Mouse (Mus musculus) c-Kit-positive CD71-positive TER-119-negative erythroid progenitor cells, embryonic 14.5 days (primary cell): Measurements from ENCODE around the gene Pacrg.

Experiments
- DNase-seq: peaks from one replicate; pipeline ENCODE4 v3.0.0-alpha.2; 2013; ENCODE audit warnings: low read depth

Pacrg gene

DNA sequence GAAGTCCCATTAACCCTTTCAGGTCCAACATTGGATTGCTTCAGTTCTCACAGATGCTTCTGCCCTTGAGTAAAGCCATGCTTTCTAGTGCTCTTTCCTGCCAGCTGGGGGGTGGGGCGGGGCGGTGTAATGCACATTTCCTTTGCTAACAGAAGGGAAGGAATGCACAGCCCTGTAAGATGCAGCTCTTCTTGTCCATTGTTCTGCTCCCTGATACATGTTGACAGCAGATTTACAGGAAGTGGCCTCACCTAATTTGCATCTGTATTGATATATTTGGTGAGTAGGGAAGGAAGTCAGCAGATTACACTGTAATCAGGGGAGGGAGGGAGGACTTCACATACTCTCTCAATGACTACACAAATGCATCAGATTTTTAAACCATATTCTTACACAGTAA lies 100.0 kb downstream of the Pacrg start:
- DNase-seq = no peak

GRCm38 (mm10) chr17:10737966-10738365 lies 102.1 kb downstream of the Pacrg start:
- DNase-seq = no peak

- DNase-seq = no peak
Measured at GRCm38 (mm10) chr17:10734733-10735132, 105.4 kb downstream of the Pacrg start.

- DNase-seq = no peak
Measured at GRCm38 (mm10) chr17:10732303-10733048, 107.6 kb downstream of the Pacrg start.

- no peak for DNase-seq
Measured at GRCm38 (mm10) chr17:10724853-10725252, 115.3 kb downstream of the Pacrg start.

DNA sequence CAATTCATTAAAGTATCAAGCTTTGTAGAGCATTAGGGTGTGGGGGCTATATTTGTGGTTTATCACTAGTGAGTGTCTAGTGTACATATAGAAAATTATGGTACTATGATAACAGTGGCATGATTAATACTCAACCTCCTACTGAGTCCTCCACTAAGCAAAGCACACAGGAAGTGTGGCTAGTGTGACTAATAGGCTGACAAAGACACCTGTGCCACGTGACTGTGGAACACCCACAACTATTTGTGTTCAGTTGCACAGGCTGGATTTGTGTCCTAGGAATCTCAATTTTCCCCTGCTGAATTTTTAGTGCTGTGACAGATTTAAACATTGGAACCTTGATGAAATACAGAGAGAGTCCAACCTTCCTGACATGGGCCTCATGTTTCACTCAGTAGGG lies 118.5 kb downstream of the Pacrg start:
- no peak for DNase-seq

DNA sequence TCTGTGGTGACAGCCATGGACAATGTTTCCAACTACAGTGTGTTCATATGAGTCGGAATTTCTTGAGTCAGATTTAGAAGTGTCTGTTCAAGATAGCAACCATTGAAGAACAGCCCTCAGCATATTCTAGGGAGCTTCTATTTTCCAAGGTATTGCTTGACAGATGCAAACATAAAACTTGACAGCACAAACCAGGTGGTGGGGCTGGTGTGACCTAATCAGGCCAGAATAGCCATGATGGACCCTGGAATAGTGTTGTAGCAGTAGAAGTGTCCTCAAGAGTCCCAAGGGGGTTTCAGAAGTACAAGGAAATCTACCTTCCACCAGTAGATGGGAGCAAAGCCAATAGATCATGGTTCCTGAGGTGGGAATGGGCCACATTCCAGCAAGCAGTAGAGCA lies 123.0 kb downstream of the Pacrg start:
- no peak for DNase-seq

GRCm38 (mm10) chr17:10702781-10703180 lies 137.3 kb downstream of the Pacrg start:
- DNase-seq = no peak

DNA sequence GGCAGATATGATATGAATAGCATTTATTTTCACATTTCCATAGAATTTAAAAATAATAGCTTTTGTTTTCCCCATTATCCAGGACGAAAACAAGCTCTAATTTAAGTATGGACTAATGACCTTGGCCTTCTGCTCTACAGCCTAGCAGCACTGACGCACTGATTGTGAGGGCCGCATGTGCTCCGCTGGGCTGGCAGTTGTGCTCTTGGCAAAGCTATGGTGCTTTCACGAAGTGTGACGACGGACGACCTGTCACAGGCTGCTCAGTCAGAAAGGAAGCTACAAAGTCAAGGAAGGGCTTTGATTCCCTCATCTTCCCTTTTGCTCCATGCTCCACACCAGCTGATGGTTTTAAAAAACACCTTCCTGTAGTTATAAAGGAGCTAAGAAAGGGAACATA lies 142.1 kb downstream of the Pacrg start:
- no peak for DNase-seq

GRCm38 (mm10) chr17:10695421-10695820 lies 144.7 kb downstream of the Pacrg start:
- DNase-seq = no peak

DNA sequence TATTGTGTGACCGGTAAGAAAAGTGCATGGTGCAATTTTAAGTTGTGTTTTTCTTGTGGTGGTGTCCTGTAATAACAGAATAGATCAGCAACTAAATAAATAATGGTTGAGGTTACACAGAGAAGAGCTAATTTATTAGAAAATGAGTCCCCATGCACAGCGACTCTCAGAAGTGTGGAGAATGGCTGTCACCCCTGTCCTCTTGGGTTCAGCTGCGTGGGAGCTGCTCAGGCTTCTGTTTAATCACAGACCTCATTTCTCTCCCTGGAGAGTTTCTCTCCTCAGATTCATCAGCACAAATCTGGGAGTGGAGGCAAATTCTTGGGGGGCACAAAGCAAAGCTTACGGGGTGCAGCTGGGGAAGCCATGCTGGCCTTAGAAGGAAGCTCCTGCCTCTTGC lies 163.0 kb downstream of the Pacrg start:
- no peak for DNase-seq

DNA sequence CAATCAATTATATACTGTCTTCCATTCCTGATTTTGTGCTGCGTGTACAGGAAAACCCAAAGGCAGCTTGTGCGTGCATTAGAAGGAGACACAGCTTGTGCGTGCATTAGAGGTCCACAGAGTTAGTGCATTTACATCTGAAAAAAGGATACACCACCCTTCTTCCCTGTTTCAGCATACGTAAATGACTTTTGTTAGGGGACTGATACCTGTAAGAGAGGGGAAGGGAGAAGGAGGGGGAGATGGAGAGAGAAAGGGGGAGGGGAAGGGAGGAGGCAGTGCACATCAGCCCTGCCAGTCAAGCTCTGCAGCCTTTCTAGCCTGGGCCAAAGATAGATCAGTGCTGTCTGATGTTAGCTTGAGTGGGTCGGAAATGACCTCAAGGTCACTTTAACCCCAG lies 164.6 kb downstream of the Pacrg start:
- DNase-seq = no peak

DNA sequence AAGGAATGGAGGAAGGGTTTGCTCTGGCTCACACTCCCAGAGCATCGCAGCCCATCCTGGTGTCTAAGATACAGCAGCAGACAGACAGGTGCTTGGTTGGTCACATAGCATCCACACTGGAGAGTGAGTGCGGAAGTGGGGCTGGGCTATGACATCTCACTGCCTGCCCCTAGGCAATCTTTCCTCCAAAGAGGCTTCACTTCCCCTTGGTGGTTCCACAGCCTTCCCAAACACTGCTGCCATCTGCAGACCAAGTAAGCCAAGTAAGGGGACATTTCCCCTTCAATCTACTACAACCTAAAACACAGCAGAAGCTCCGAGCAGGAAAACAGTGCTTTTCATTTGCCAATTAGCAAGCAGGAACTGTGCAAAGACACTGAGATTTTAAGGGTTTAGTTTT lies 165.1 kb downstream of the Pacrg start:
- no peak for DNase-seq

GRCm38 (mm10) chr17:10661294-10661693 lies 178.8 kb downstream of the Pacrg start:
- no peak for DNase-seq

DNA sequence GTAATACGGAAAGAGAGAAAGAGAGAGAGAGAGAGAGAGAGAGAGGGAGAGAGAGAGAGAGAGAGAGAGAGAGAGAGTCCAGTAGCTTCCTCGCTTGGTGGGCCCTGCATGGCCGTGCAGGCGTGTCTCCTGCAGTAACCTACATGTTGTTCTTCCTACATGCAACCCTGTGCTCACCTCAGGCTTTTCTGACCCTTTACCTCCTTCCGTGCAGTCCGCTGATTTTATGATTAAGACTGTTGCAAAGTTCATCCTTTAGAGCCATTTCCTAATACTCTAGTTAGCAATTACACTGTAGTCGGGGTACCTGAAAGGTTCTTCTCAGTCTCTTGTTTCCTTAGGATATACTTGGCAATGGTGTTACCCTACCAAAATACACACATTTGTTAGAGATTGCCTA lies 196.5 kb downstream of the Pacrg start:
- DNase-seq = no peak

DNA sequence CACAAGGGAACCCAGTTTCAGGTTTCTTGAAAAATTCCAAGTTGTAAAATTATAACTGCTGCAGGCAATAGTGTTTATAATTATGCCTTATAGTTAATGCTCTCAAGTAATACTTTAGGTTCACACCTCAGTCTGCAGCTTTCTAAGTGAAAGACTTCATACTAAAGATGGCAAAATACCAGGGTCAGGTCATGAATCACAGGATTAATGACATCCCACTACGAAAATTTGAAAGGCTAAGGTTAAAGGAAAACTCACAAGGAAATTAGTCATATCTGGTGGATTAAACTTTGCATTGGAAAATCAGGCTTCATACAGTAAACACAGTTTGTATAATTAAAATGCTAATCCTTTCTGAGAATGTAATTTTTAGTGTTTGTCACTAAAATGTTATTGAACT lies 200.3 kb downstream of the Pacrg start:
- DNase-seq = no peak

- DNase-seq = no peak
Measured at GRCm38 (mm10) chr17:10635955-10636470, 204.1 kb downstream of the Pacrg start.

GRCm38 (mm10) chr17:10635470-10635869 lies 204.6 kb downstream of the Pacrg start:
- no peak for DNase-seq

DNA sequence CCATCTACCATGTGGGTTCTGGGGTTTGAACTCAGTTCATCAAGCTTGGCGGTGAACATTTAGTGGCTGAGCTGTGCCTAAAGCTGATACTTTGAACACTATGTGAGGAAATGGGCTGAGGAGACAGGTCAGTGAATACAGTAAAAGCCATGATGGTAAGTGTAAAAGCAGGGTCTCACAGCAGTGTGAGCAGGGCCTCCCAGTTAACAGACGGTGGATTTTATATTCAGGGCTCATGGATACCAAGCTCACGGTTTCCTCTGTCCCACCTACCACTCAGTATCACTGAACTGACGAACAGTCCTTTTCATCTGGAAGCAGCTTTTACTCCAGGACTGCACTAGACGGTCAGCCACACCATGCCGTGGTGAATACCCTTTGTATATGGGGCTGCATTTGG lies 205.1 kb downstream of the Pacrg start:
- DNase-seq = no peak

DNA sequence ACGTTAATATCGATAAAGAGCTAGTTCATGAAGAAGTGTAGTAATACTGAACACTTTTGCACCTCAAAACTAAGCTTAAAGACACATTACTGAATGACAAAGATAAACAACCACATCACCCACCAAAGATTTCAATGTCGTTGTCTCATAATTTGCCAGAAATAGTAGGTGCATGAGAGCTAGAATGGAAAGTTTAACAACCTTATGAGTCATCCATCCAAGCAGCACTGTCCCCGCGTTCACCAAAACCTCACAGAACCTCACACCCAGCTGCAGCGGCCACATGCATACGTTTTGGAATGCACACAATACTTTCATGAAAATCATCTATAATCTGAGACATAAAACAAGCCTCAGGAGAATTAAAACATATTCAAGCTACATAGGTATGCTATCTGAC lies 206.3 kb downstream of the Pacrg start:
- DNase-seq = no peak

- DNase-seq = no peak
Measured at GRCm38 (mm10) chr17:10628240-10628639, 211.9 kb downstream of the Pacrg start.

DNA sequence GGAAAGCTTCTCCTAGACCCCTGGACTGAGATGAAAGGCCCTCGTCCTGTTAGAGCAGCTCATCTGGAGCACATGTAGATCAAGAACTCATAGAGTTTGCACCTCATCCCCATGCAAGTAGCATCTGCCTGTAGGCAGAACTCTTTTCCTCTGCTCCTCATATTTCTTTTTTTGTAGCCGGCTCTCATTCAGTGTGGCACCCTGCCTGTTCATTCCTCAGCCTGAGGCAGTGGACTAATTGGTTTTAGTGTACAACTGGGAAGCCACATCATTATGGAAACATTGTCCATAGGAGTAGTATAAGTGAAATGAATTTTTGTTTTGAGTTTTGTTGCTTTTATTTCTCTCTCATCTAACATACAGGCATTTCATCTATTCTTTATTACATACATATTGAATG lies 212.6 kb downstream of the Pacrg start:
- no peak for DNase-seq

DNA sequence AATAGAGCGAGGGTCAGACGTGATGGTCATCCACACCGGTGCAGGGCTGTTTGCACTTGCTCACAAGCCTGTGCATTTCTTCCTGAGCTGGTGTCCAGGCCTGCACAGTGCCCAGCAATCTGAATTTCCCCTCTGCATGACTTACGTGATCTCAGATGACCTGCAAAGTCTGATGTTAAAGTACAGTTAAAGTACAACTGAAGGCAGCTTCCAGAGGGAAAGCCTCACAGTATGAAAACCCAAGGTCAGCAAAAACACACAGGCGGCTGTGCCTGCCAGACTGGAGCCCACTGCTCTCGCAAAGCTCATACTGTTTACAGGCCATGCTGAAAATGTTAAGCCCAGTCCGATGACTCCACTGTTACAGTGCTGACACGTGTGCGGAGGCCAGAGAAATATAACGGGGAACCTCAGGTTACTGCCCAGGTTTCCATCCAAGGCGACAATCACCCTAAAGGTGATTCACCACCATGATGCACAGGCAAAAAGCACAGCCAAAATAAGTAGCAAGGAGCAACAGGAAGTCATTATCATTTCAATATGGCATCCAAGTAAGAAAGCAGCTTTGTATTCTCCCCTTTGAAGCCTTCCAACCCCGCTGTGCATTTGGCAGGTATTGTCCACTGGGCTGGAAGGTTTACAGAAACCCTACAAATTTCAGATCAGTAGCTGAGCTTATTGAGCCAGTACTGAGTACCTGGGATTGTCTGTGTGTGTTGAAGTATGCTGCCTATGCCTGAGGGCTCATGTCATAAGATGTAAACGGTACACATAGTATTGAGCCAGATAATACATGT lies 213.6 kb downstream of the Pacrg start:
- no peak for DNase-seq
